Mouse (Mus musculus) bone marrow macrophage, adult 2 months (primary cell): ENCODE measurements around the gene Shisal1. TPM values are rescaled to one million over a fixed set of nuclear protein-coding genes. Genes with fewer than 3 reads are reported as not detected.

Experiments
- H3K27ac ChIP-seq: 2 replicates; pipeline ENCODE4 v1.5.1; 2012; ENCODE audit warnings: low read depth, low read length; ENCODE audit not compliant: insufficient read depth
- H3K4me1 ChIP-seq: 2 replicates; pipeline ENCODE4 v1.6.1; 2012; ENCODE audit warnings: low read length; ENCODE audit not compliant: control insufficient read depth, insufficient read depth
- H3K4me3 ChIP-seq: 2 replicates; pipeline ENCODE4 v1.5.1; 2012; ENCODE audit warnings: mild to moderate bottlenecking, low read length, moderate library complexity; ENCODE audit not compliant: insufficient read depth
- CTCF ChIP-seq: IDR thresholded peaks from 2 replicates; pipeline ENCODE4 v1.5.1; 2012; ENCODE audit warnings: low read depth, mild to moderate bottlenecking, low read length, moderate library complexity
- POLR2A ChIP-seq: IDR thresholded peaks from 2 replicates; pipeline ENCODE4 v1.6.1; 2012; ENCODE audit warnings: mild to moderate bottlenecking, low read depth, low read length, borderline replicate concordance
- polyA plus RNA-seq: library from polyadenylated mRNA; stranded (reverse); fragments of >200 nt; gene quantifications from 2 replicates; pipeline ENCODE4 v1.2.4, GENCODE M21; 2012; ENCODE audit not compliant: missing spikeins, insufficient read depth, insufficient read length

Gene Shisal1
- polyA plus RNA-seq, 1 experiment: 0.12 TPM

- Histone ChIP-seq H3K4me1 (peaks cover 30% of the 10 kb centered on the region), H3K27ac (no peak overlapping the region), H3K4me3 (no peak overlapping the region)
- TF ChIP-seq POLR2A (no peak), CTCF (no peak)
Measured at GRCm38 (mm10) chr15:84351342-84351741, 95.6 kb downstream of the Shisal1 start.

GRCm38 (mm10) chr15:84349915-84350738 lies 96.8 kb downstream of the Shisal1 start:
- no peak for TF ChIP-seq CTCF
- TF ChIP-seq POLR2A: no peak
- Histone ChIP-seq H3K4me1 (peaks cover 27% of the 10 kb centered on the region), H3K27ac (no peak overlapping the region), H3K4me3 (no peak overlapping the region)

- Histone ChIP-seq H3K4me1 (peaks cover 23% of the 10 kb centered on the region), H3K27ac (no peak overlapping the region), H3K4me3 (no peak overlapping the region)
- TF ChIP-seq CTCF (peak; percentile 38; the same call in 1 of the 2 replicates), POLR2A (no peak)
Measured at GRCm38 (mm10) chr15:84348769-84349168, 98.1 kb downstream of the Shisal1 start.

GRCm38 (mm10) chr15:84340926-84341325 lies 106.0 kb downstream of the Shisal1 start:
- Histone ChIP-seq H3K4me3 (no peak overlapping the region), H3K4me1 (peaks cover 23% of the 10 kb centered on the region), H3K27ac (no peak overlapping the region)
- TF ChIP-seq CTCF (no peak), POLR2A (no peak)

- TF ChIP-seq CTCF (no peak), POLR2A (no peak)
- H3K4me1 ChIP-seq: peaks cover 23% of the 10 kb centered on the region
- H3K27ac ChIP-seq: no peak overlapping the region
- no peak overlapping the region for H3K4me3 ChIP-seq
Measured at GRCm38 (mm10) chr15:84337599-84337998, 109.3 kb downstream of the Shisal1 start.

GRCm38 (mm10) chr15:84336281-84336817 lies 110.5 kb downstream of the Shisal1 start:
- H3K4me1 ChIP-seq: peaks cover 19% of the 10 kb centered on the region
- H3K27ac ChIP-seq: no peak overlapping the region
- TF ChIP-seq CTCF (no peak), POLR2A (no peak)
- H3K4me3 ChIP-seq: no peak overlapping the region

GRCm38 (mm10) chr15:84331066-84331612 lies 115.8 kb downstream of the Shisal1 start:
- TF ChIP-seq CTCF (no peak), POLR2A (no peak)
- Histone ChIP-seq H3K4me1 (peaks cover 8% of the 10 kb centered on the region), H3K27ac (no peak overlapping the region), H3K4me3 (no peak overlapping the region)

- H3K27ac ChIP-seq: no peak overlapping the region
- TF ChIP-seq CTCF: no peak
- H3K4me1 ChIP-seq: peaks cover 10% of the 10 kb centered on the region
- H3K4me3 ChIP-seq: no peak overlapping the region
Measured at GRCm38 (mm10) chr15:84329940-84330339, 117.0 kb downstream of the Shisal1 start.

Other genes starting within 250 kb of the Shisal1 start
- 34.4 and 35.7 TPM in 2 replicates for gene Parvb, start 215.1 kb downstream of the Shisal1 start, polyA plus RNA-seq
- gene Parvg, start 123.1 kb downstream of the Shisal1 start, polyA plus RNA-seq: 2.0 and 3.3 TPM in 2 replicates
- gene Rtl6, start 110.7 kb upstream of the Shisal1 start, polyA plus RNA-seq: 0.82 and 0.96 TPM in 2 replicates
- not detected in 2 replicates for gene Prr5, start 222.5 kb upstream of the Shisal1 start, polyA plus RNA-seq